Mouse (Mus musculus): ENCODE data around the gene Wfdc17.

Wfdc17 gene

DNA sequence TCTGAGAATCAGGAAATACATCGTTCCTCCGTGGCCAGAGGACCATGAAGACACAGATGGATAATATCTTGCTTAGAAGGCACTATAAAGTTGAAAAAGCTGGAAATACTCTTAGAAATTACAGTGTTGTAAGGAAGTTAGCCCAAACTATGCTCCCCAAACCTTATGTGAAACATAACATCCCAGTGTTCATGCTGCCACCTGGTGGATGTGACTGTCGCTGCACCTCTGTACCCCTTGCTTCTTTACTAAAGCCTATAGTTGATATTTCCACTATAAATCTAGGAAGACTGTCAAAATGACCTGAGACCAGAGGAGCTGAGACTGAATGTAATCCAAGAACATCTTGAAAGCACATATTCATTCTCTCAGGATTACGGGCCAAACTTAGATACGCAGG, 35.5 kb downstream of the Wfdc17 start:
- peak in 1 of 2 experiments; percentile 61 for DNase-seq (ENCODE audit: low read depth in 1 of 2, low spot score in 2 of 2)

DNA sequence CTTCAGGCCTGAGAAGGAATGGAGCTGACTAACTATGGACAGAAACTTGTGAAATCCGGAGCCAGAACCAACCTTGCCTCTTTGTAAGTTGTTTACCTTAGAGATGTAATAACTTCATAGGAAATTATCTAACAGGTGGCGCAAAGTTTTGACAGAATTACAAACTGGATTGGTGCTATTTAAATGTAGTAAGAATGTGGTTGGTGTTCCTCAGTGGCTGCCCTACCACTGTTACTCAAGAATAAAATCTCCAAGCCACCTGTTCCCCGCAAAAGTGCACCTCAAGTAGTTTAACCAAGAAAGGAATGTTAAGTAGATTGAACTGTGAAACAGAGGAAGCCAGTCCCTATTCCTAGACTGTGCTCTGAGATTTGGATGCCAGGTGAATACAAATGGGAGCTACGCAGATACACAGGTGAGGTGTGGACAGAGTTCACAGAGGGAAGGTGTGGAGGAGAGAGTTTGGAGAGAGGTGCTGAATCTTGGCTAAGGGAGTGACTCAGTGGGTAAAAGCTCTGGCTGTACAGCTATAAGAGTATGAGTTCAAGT, 36.7 kb downstream of the Wfdc17 start:
- DNase-seq (ENCODE audit: low read depth in 1 of 2, low spot score in 2 of 2), result no peak

GRCm38 (mm10) chr11:83741841-83742240, 38.0 kb downstream of the Wfdc17 start:
- no peak for DNase-seq (ENCODE audit: low read depth in 1 of 2, low spot score in 2 of 2)

GRCm38 (mm10) chr11:83742731-83743355, 39.1 kb downstream of the Wfdc17 start:
- DNase-seq (ENCODE audit: low read depth in 1 of 2, low spot score in 2 of 2), result no peak

GRCm38 (mm10) chr11:83743525-83743924, 39.7 kb downstream of the Wfdc17 start:
- no peak for DNase-seq (ENCODE audit: low read depth in 1 of 2, low spot score in 2 of 2)

GRCm38 (mm10) chr11:83746152-83746551, 42.4 kb downstream of the Wfdc17 start:
- DNase-seq (ENCODE audit: low read depth in 1 of 2, low spot score in 2 of 2), result no peak

GRCm38 (mm10) chr11:83746681-83747080, 42.9 kb downstream of the Wfdc17 start, which contains the start of gene Wfdc21:
TSS of gene Wfdc21 (plus strand) at chr11:83746940.
- DNase-seq (ENCODE audit: low read depth in 1 of 2, low spot score in 2 of 2), result no peak

DNA sequence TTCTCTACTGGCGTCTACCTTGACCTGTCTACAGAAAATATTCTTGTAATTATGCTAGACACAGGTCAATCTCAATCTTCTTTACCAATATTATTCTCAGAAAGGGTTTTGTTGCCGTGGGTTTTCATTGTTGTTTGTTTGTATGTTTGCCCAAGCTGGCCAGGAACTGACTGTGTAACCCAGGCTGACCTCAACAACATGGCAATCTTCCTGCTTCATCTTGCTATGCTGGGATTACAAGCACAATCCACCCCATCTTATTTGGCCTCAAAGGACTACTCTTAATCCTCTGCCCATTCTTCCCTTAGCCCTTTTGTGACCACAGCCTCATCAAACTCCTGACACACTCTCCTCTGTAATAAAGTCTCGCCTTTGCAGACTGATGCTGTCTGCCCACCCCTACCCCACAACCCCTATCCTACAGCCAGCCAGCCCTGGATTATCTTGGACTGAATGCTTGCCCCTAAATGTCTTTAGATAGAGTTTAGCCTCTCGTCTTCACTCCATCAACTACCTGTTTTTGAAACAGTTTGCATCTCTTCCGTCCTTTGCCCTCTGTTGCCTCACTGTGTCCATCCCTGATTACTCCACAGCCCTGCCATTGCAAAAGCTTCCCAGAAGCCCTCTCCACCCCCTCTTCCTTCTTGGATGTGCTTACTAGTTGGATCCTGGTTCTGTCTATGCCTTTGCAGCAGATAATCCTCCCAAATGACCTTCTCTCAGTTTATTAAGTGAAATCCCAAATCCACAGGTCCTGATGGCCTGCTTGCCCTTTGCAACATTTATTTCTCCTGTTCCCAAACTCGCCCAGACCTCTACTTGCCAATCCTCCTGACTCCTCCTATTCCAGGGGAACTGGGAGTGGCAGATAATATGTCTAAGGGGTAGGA, 43.8 kb downstream of the Wfdc17 start:
- no peak for DNase-seq (ENCODE audit: low read depth in 1 of 2, low spot score in 2 of 2)

- DNase-seq (ENCODE audit: low read depth in 1 of 2, low spot score in 2 of 2), result peak; percentile 65 to 82
Measured at GRCm38 (mm10) chr11:83753581-83754181, 49.9 kb downstream of the Wfdc17 start, which contains the start of gene Heatr6. TSS of gene Heatr6 (plus strand) at chr11:83753696.

DNA sequence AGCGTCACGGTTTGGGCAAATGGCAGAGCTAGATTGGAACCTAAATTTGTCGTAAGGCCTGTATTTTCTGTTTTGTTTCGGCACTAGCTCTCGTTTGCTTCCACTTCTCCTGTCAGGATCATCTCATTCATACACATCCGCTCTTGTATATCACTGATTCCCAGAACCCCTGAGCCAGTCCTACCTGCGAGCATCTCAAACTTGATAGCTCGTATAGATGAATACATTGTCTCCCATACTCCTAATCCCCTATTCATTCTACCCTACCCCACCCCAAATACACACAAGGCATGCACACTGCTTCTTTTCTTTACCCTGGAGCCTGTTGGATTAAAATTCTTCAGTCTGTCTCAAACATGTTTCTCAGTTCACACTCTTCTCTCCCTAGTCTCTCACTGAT, 50.4 kb downstream of the Wfdc17 start:
- no peak for DNase-seq (ENCODE audit: low read depth in 1 of 2, low spot score in 2 of 2)
